Mouse (Mus musculus): ENCODE data around the gene Maats1. TPM values are rescaled to one million over a fixed set of nuclear protein-coding genes. Genes with fewer than 3 reads are reported as not detected.
A peak's percentile ranks its signal among the peaks of the same experiment; 100 is the strongest.

Gene Maats1
- total RNA-seq, 2 experiments from 2014 or later, result 1.1 to 1.3 TPM

- TF ChIP-seq CTCF (conservative IDR thresholded peaks at IDR 0.05), result no peak
- DNase-seq (ENCODE audit: low spot score in 2 of 2), result no peak
- peak overlapping the region; percentile 58 for H3K4me3 ChIP-seq
- H3K27ac ChIP-seq, result peak overlapping the region; percentile 87
These were observed 34.9 kb upstream of the Maats1 start for GRCm38 (mm10) chr16:38376841-38377249.

- peak; percentile 70 for TF ChIP-seq CTCF (conservative IDR thresholded peaks at IDR 0.05)
- H3K4me3 ChIP-seq, result peak overlapping the region; percentile 58
- peak; percentile 40 to 71 for DNase-seq (ENCODE audit: low spot score in 2 of 2)
These were observed 34.4 kb upstream of the Maats1 start for GRCm38 (mm10) chr16:38376163-38376840.

GRCm38 (mm10) chr16:38375182-38375581 is 33.2 kb upstream of the Maats1 start:
- no peak for TF ChIP-seq CTCF (conservative IDR thresholded peaks at IDR 0.05)
- DNase-seq (ENCODE audit: low spot score in 2 of 2), result no peak
- no peak overlapping the region for H3K4me3 ChIP-seq

More at GRCm38 (mm10) chr16:38376163-38376840, 34.4 kb upstream of the Maats1 start:
- peak overlapping the region; percentile 87 for H3K27ac ChIP-seq

GRCm38 (mm10) chr16:38374379-38375140 is 32.6 kb upstream of the Maats1 start:
- TF ChIP-seq CTCF (conservative IDR thresholded peaks at IDR 0.05), result no peak
- no peak for DNase-seq (ENCODE audit: low spot score in 2 of 2)
- H3K4me3 ChIP-seq, result no peak overlapping the region
- H3K27ac ChIP-seq, result no peak overlapping the region

More at GRCm38 (mm10) chr16:38375182-38375581, 33.2 kb upstream of the Maats1 start:
- no peak overlapping the region for H3K27ac ChIP-seq

GRCm38 (mm10) chr16:38373941-38374340 is 32.0 kb upstream of the Maats1 start:
- H3K4me3 ChIP-seq, result no peak overlapping the region
- no peak for TF ChIP-seq CTCF (conservative IDR thresholded peaks at IDR 0.05)
- H3K27ac ChIP-seq, result no peak overlapping the region
- no peak for DNase-seq (ENCODE audit: low spot score in 2 of 2)

GRCm38 (mm10) chr16:38373439-38373838 is 31.5 kb upstream of the Maats1 start:
- TF ChIP-seq CTCF (conservative IDR thresholded peaks at IDR 0.05), result no peak
- Histone ChIP-seq H3K27ac (no peak overlapping the region), H3K4me3 (no peak overlapping the region)
- no peak for DNase-seq (ENCODE audit: low spot score in 2 of 2)

- Histone ChIP-seq H3K27ac (no peak overlapping the region), H3K4me3 (no peak overlapping the region)
- TF ChIP-seq CTCF (conservative IDR thresholded peaks at IDR 0.05), result no peak
- no peak for DNase-seq (ENCODE audit: low spot score in 2 of 2)
These were observed 30.9 kb upstream of the Maats1 start for GRCm38 (mm10) chr16:38372876-38373275.

- H3K4me3 ChIP-seq, result no peak overlapping the region
- DNase-seq (ENCODE audit: low spot score in 2 of 2), result no peak
- H3K27ac ChIP-seq, result no peak overlapping the region
- no peak for TF ChIP-seq CTCF (conservative IDR thresholded peaks at IDR 0.05)
These were observed 29.9 kb upstream of the Maats1 start for GRCm38 (mm10) chr16:38371705-38372296.

- DNase-seq (ENCODE audit: low spot score in 2 of 2), result no peak
- H3K4me3 ChIP-seq, result no peak overlapping the region
- H3K27ac ChIP-seq, result no peak overlapping the region
- TF ChIP-seq CTCF (conservative IDR thresholded peaks at IDR 0.05), result no peak
These were observed 28.9 kb upstream of the Maats1 start for GRCm38 (mm10) chr16:38370633-38371374.

- Histone ChIP-seq H3K27ac (no peak overlapping the region), H3K4me3 (no peak overlapping the region)
- TF ChIP-seq CTCF (conservative IDR thresholded peaks at IDR 0.05), result no peak
- no peak for DNase-seq (ENCODE audit: low spot score in 2 of 2)
These were observed 28.1 kb upstream of the Maats1 start for GRCm38 (mm10) chr16:38369992-38370484.

GRCm38 (mm10) chr16:38369431-38369830 is 27.5 kb upstream of the Maats1 start:
- DNase-seq (ENCODE audit: low spot score in 2 of 2), result no peak
- Histone ChIP-seq H3K27ac (no peak overlapping the region), H3K4me3 (no peak overlapping the region)
- TF ChIP-seq CTCF (conservative IDR thresholded peaks at IDR 0.05), result no peak

- DNase-seq (ENCODE audit: low spot score in 2 of 2), result no peak
- H3K27ac ChIP-seq, result no peak overlapping the region
- no peak overlapping the region for H3K4me3 ChIP-seq
- TF ChIP-seq CTCF (conservative IDR thresholded peaks at IDR 0.05), result no peak
These were observed 27.1 kb upstream of the Maats1 start for GRCm38 (mm10) chr16:38369000-38369399.
